Comparison of ENCODE assay signal across 24 mouse cellular contexts in the genomic region with DNA sequence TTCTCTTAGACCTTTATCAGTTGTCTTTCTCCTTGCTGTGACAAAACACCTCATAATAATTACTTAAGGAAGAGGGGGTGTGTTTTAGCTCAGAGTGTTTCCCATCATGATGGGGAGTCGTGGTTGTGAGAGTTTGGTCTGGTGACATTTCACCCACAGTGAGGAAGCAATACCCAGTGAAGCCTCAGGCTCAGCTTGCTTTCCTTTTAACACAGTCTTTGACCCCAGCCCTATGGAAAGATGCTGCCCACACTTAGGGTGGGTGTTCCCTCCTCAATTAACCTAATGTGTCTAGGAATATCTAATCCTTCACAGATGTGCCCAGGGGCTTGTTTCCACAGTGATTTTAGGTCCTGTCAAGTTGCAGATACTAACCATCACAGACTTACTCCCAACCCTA. TPM values are rescaled to one million over a fixed set of nuclear protein-coding genes. Genes with fewer than 3 reads are reported as not detected.
"Had no signal": no experiment of that assay in that cellular context is flagged by ENCODE, and none has a peak within 500 bp of the region (broad histone marks: within the 10 kb centered on the region; RNA-seq: fewer than 3 reads in every experiment).

No protein-coding gene starts in this region.

- H3K4me2 ChIP-seq: lung, embryonic 14.5 days; midbrain, embryonic 12.5 days; neural tube, embryonic 13.5 days; neural tube, embryonic 15.5 days; stomach, embryonic 15.5 days had no signal

- ATAC-seq: midbrain, embryonic 16.5 days had no signal

- H3K4me3 ChIP-seq: midbrain, embryonic 10.5 days; midbrain, embryonic 12.5 days; myocyte; neural tube, embryonic 13.5 days; neural tube, embryonic 15.5 days; stomach, embryonic 15.5 days had no signal

- H3K9me3 ChIP-seq: midbrain, embryonic 10.5 days; midbrain, embryonic 12.5 days; neural tube, embryonic 13.5 days; neural tube, embryonic 15.5 days; stomach, embryonic 15.5 days had no signal

- H3K9ac ChIP-seq: lung, embryonic 14.5 days; midbrain, embryonic 12.5 days; neural tube, embryonic 13.5 days; neural tube, embryonic 15.5 days; stomach, embryonic 15.5 days had no signal

- DNase-seq: lung, adult 18-20 months; lung, embryonic 14.5 days; lung, postnatal 10 days; lung, postnatal 4 days; midbrain, embryonic 14.5 days; right cerebral cortex, postnatal 14 days; thymus, adult 2 months; thymus, postnatal 25 days; thymus, postnatal 4 days had no signal

- H3K27ac ChIP-seq: midbrain, embryonic 10.5 days; midbrain, embryonic 12.5 days; neural tube, embryonic 13.5 days had no signal

- H3K36me3 ChIP-seq: midbrain, embryonic 10.5 days; midbrain, embryonic 12.5 days; neural tube, embryonic 13.5 days; neural tube, embryonic 15.5 days; stomach, embryonic 15.5 days had no signal

- H3K27me3 ChIP-seq: midbrain, embryonic 12.5 days; neural tube, embryonic 13.5 days; neural tube, embryonic 15.5 days; stomach, embryonic 15.5 days had no signal

- H3K4me1 ChIP-seq: midbrain, embryonic 12.5 days had no signal

RNA-seq across cellular contexts. Expression of a gene that starts 16.9 kb away (rescaled TPM):
- total RNA-seq: megakaryocyte, adult 5-6 weeks; megakaryocyte-erythroid progenitor cell, adult 5-6 weeks had no signal

RNA-seq across cellular contexts. Expression of a gene that starts 54.2 kb away (rescaled TPM):
- total RNA-seq: megakaryocyte-erythroid progenitor cell, adult 5-6 weeks had no signal

RNA-seq across cellular contexts. Expression of a gene that starts 54.9 kb away (rescaled TPM):
- total RNA-seq: megakaryocyte, adult 5-6 weeks; megakaryocyte-erythroid progenitor cell, adult 5-6 weeks had no signal
- polyA plus RNA-seq: lung, embryonic 14.5 days; lung, embryonic 16.5 days; midbrain, embryonic 10.5 days; midbrain, embryonic 12.5 days; midbrain, embryonic 14.5 days; midbrain, embryonic 16.5 days; myocyte; neural tube, embryonic 11.5 days; neural tube, embryonic 13.5 days; neural tube, embryonic 15.5 days; spleen, adult 2 months; stomach, embryonic 15.5 days; stomach, postnatal 0 days; testis, adult 2 months; thymus, adult 2 months; urinary bladder, adult 2 months had no signal
